Mouse (Mus musculus) forebrain, embryonic 16.5 days (tissue): ENCODE measurements around the gene Nprl3. TPM values are rescaled to one million over a fixed set of nuclear protein-coding genes. Genes with fewer than 3 reads are reported as not detected.

Source experiments
- ATAC-seq: fragments of 200-750 bp; cut with Nextera tagmentation; 2 replicates; pipeline ENCODE4 v1.8.0; 2017; ENCODE audit warnings: mild to moderate bottlenecking, moderate library complexity
- H3K27ac ChIP-seq: fragments of 300-500 bp; sonication (generic); 2 replicates; pipeline ENCODE4 v1.5.1; 2014; ENCODE audit warnings: low read length, control low read depth
- H3K27me3 ChIP-seq: fragments of 300-500 bp; sonication (generic); replicated peaks from 2 replicates; pipeline ENCODE4 v1.6.1; 2014; ENCODE audit warnings: low read length; ENCODE audit not compliant: control insufficient read depth, insufficient read depth
- H3K36me3 ChIP-seq: fragments of 300-500 bp; sonication (generic); 2 replicates; pipeline ENCODE4 v1.6.1; 2014; ENCODE audit not compliant: control insufficient read depth, insufficient read depth
- H3K4me1 ChIP-seq: fragments of 300-500 bp; sonication (generic); replicated peaks from 2 replicates; pipeline ENCODE4 v1.6.1; 2014; ENCODE audit warnings: low read length; ENCODE audit not compliant: control insufficient read depth, insufficient read depth
- H3K4me2 ChIP-seq: fragments of 300-500 bp; sonication (generic); 2 replicates; pipeline ENCODE4 v1.6.1; 2014; ENCODE audit warnings: mild to moderate bottlenecking, low read length, control low read depth
- H3K4me3 ChIP-seq: fragments of 300-500 bp; sonication (generic); replicated peaks from 2 replicates; pipeline ENCODE4 v1.5.1; 2014; ENCODE audit warnings: mild to moderate bottlenecking, low read length, control low read depth
- H3K9ac ChIP-seq: fragments of 300-500 bp; sonication (generic); replicated peaks from 2 replicates; pipeline ENCODE4 v1.6.1; 2014; ENCODE audit warnings: low read depth, low read length, control low read depth
- H3K9me3 ChIP-seq: fragments of 300-500 bp; sonication (generic); 2 replicates; pipeline ENCODE4 v1.6.1; 2016; ENCODE audit warnings: low read length; ENCODE audit not compliant: control insufficient read depth
- WGBS: fragments of 180-500 bp; shearing (Covaris S2); extraction: QIAGEN DNeasy Blood & Tissue Kit; methylation state at CpG from one replicate; pipeline ENCODE4 v1.1.7; 2014; 5-methylcytosine and 5-hydroxymethylcytosine counted together
- polyA plus RNA-seq: library from polyadenylated mRNA; unstranded; fragments of >200 nt; fragmentation: Nextera tagmentation; extraction: Ambion mirVana; gene quantifications from 2 replicates; pipeline ENCODE4 v1.2.1, GENCODE M21; 2015

Nprl3 gene
- polyA plus RNA-seq, 1 experiment from 2014 or later = 56.7 TPM

GRCm38 (mm10) chr11:32276347-32276746, 8.8 kb upstream of the Nprl3 start, which contains the start of gene Hba-x:
TSS of gene Hba-x (plus strand) at chr11:32276400.
- H3K4me1 ChIP-seq = peaks cover 3% of the 10 kb centered on the region; the same call in 1 of the 2 replicates
- H3K27me3 ChIP-seq = no peaks in the 10 kb centered on the region
- H3K4me3 ChIP-seq = no peak within 1 kb of the TSS
- no peak within 1 kb of the TSS for H3K4me2 ChIP-seq
- no peak within 1 kb of the TSS for H3K27ac ChIP-seq
- ATAC-seq = no peak
- no peaks in the 10 kb centered on the region for H3K9me3 ChIP-seq
- no peaks in the 10 kb centered on the region for H3K36me3 ChIP-seq
- 80% methylated on average over 3 of the region's 3 CpGs for WGBS
- no peak within 1 kb of the TSS for H3K9ac ChIP-seq

- ATAC-seq = no peak
- no peak overlapping the region for H3K4me3 ChIP-seq
- H3K27me3 ChIP-seq = no peaks in the 10 kb centered on the region
- peaks cover 10% of the 10 kb centered on the region for H3K4me1 ChIP-seq
- no peak overlapping the region for H3K27ac ChIP-seq
- no peak overlapping the region for H3K4me2 ChIP-seq
- 50% methylated on average over 4 of the region's 4 CpGs for WGBS
- H3K36me3 ChIP-seq = no peaks in the 10 kb centered on the region
- H3K9me3 ChIP-seq = no peaks in the 10 kb centered on the region
- H3K9ac ChIP-seq = no peak overlapping the region
Observed at GRCm38 (mm10) chr11:32271178-32271577, 3.7 kb upstream of the Nprl3 start.

GRCm38 (mm10) chr11:32268952-32269351, 1.4 kb upstream of the Nprl3 start:
- Histone ChIP-seq H3K4me3 (no peak overlapping the region), H3K36me3 (no peaks in the 10 kb centered on the region), H3K9ac (no peak overlapping the region), H3K27ac (no peak overlapping the region), H3K4me2 (no peak overlapping the region), H3K9me3 (no peaks in the 10 kb centered on the region), H3K27me3 (no peaks in the 10 kb centered on the region), H3K4me1 (peaks cover 16% of the 10 kb centered on the region)
- no peak for ATAC-seq
- 83% methylated on average over 5 of the region's 5 CpGs for WGBS

GRCm38 (mm10) chr11:32267964-32268363, 457 bp upstream of the Nprl3 start:
- Histone ChIP-seq H3K27ac (peak overlapping the region; percentile 9; the same call in 1 of the 2 replicates), H3K36me3 (no peaks in the 10 kb centered on the region), H3K4me3 (peak overlapping the region; percentile 82), H3K9ac (peak overlapping the region; percentile 47), H3K27me3 (no peaks in the 10 kb centered on the region), H3K9me3 (no peaks in the 10 kb centered on the region), H3K4me2 (peak overlapping the region; percentile 61), H3K4me1 (peaks cover 16% of the 10 kb centered on the region)
- WGBS = 20% methylated on average over 5 of the region's 5 CpGs
- peak; percentile 11; the same call in 1 of the 2 replicates for ATAC-seq

- ATAC-seq = no peak
- WGBS = 23% methylated on average over 6 of the region's 6 CpGs
- peaks cover 16% of the 10 kb centered on the region for H3K4me1 ChIP-seq
Observed at GRCm38 (mm10) chr11:32266776-32267175, 731 bp downstream of the Nprl3 start.

GRCm38 (mm10) chr11:32266194-32266593, 1.3 kb downstream of the Nprl3 start:
- no peak overlapping the region for H3K27ac ChIP-seq
- no peak overlapping the region for H3K4me3 ChIP-seq
- peaks cover 16% of the 10 kb centered on the region for H3K4me1 ChIP-seq
- no peak overlapping the region for H3K4me2 ChIP-seq
- 93% methylated on average over 6 of the region's 6 CpGs for WGBS
- ATAC-seq = no peak
- no peaks in the 10 kb centered on the region for H3K27me3 ChIP-seq
- no peak overlapping the region for H3K9ac ChIP-seq
- H3K9me3 ChIP-seq = no peaks in the 10 kb centered on the region
- H3K36me3 ChIP-seq = no peaks in the 10 kb centered on the region

More at GRCm38 (mm10) chr11:32266776-32267175, 731 bp downstream of the Nprl3 start:
- H3K9ac ChIP-seq = peak overlapping the region; percentile 95
- H3K4me2 ChIP-seq = peak overlapping the region; percentile 72
- H3K27ac ChIP-seq = peak overlapping the region; percentile 96
- H3K27me3 ChIP-seq = no peaks in the 10 kb centered on the region
- H3K36me3 ChIP-seq = no peaks in the 10 kb centered on the region
- H3K9me3 ChIP-seq = no peaks in the 10 kb centered on the region
- H3K4me3 ChIP-seq = peak overlapping the region; percentile 82

- ATAC-seq = no peak
- Histone ChIP-seq H3K36me3 (peaks cover 1% of the 10 kb centered on the region; the same call in 1 of the 2 replicates), H3K9ac (no peak overlapping the region), H3K4me1 (peaks cover 16% of the 10 kb centered on the region), H3K4me2 (no peak overlapping the region), H3K9me3 (no peaks in the 10 kb centered on the region), H3K4me3 (no peak overlapping the region), H3K27me3 (no peaks in the 10 kb centered on the region), H3K27ac (no peak overlapping the region)
- WGBS = 91% methylated on average over 3 of the region's 3 CpGs
Observed at GRCm38 (mm10) chr11:32265117-32265738, 2.3 kb downstream of the Nprl3 start.

GRCm38 (mm10) chr11:32262674-32263415, 4.7 kb downstream of the Nprl3 start:
- no peak overlapping the region for H3K27ac ChIP-seq
- H3K4me3 ChIP-seq = no peak overlapping the region
- H3K27me3 ChIP-seq = no peaks in the 10 kb centered on the region
- no peak for ATAC-seq
- no peaks in the 10 kb centered on the region for H3K9me3 ChIP-seq
- H3K36me3 ChIP-seq = peaks cover 3% of the 10 kb centered on the region; the same call in 1 of the 2 replicates
- H3K9ac ChIP-seq = no peak overlapping the region
- 92% methylated on average over 10 of the region's 10 CpGs for WGBS
- peaks cover 13% of the 10 kb centered on the region for H3K4me1 ChIP-seq
- H3K4me2 ChIP-seq = no peak overlapping the region

GRCm38 (mm10) chr11:32256566-32256965, 10.9 kb downstream of the Nprl3 start:
- Histone ChIP-seq H3K4me1 (no peaks in the 10 kb centered on the region), H3K9me3 (no peaks in the 10 kb centered on the region), H3K4me2 (no peak overlapping the region), H3K9ac (no peak overlapping the region), H3K27ac (no peak overlapping the region), H3K36me3 (peaks cover 5% of the 10 kb centered on the region; the same call in 1 of the 2 replicates), H3K4me3 (no peak overlapping the region), H3K27me3 (no peaks in the 10 kb centered on the region)
- no peak for ATAC-seq
- 82% methylated on average over 3 of the region's 3 CpGs for WGBS
